Mouse (Mus musculus) v-Abl transformed pro-B cells (cell line): Measurements from ENCODE around the gene Ncf2.

Experiments used
- in situ Hi-C, 2 experiments: fragments of 400-800 bp; cut with MboI; formaldehyde crosslinking; loops; one replicate each; pipeline ENCODE4 v1.15.1; 2025; ENCODE audit not compliant: unreplicated experiment in 2 of 2

Ncf2 gene

GRCm38 (mm10) chr1:152828168-152828567 lies 28.2 kb downstream of the Ncf2 start:
- in situ Hi-C loops, result no loop called here

GRCm38 (mm10) chr1:152828637-152829355 lies 28.8 kb downstream of the Ncf2 start:
- in situ Hi-C loops, result no loop called here

- in situ Hi-C loops, result loop anchor here in 1 of 2 experiments (5.0 kb wide), 1 partner anchor 38 kb away; no protein-coding TSS in a partner anchor
Observed at GRCm38 (mm10) chr1:152830054-152830453, 30.1 kb downstream of the Ncf2 start.

GRCm38 (mm10) chr1:152831003-152831402 lies 31.0 kb downstream of the Ncf2 start:
- in situ Hi-C loops, result loop anchor here in 1 of 2 experiments (5.0 kb wide), 1 partner anchor 39 kb away; no protein-coding TSS in a partner anchor

- in situ Hi-C loops, result loop anchor here in 1 of 2 experiments (5.0 kb wide), 1 partner anchor 39 kb away; no protein-coding TSS in a partner anchor
Observed at GRCm38 (mm10) chr1:152831619-152832018, 31.6 kb downstream of the Ncf2 start.

GRCm38 (mm10) chr1:152832316-152832715 lies 32.3 kb downstream of the Ncf2 start:
- in situ Hi-C loops, result loop anchor here in 1 of 2 experiments (5.0 kb wide), 1 partner anchor 40 kb away; no protein-coding TSS in a partner anchor

GRCm38 (mm10) chr1:152835061-152835460 lies 35.1 kb downstream of the Ncf2 start:
- in situ Hi-C loops, result no loop called here

- in situ Hi-C loops, result no loop called here
Observed at GRCm38 (mm10) chr1:152838026-152838702, 38.2 kb downstream of the Ncf2 start.

GRCm38 (mm10) chr1:152838841-152839240 lies 38.8 kb downstream of the Ncf2 start:
- in situ Hi-C loops, result no loop called here

- in situ Hi-C loops, result no loop called here
Observed at GRCm38 (mm10) chr1:152840343-152840742, 40.3 kb downstream of the Ncf2 start.

- in situ Hi-C loops, result no loop called here
Observed at GRCm38 (mm10) chr1:152841057-152841456, 41.1 kb downstream of the Ncf2 start.

GRCm38 (mm10) chr1:152844634-152845033 lies 44.6 kb downstream of the Ncf2 start:
- in situ Hi-C loops, result no loop called here

- in situ Hi-C loops, result no loop called here
Observed at GRCm38 (mm10) chr1:152845211-152845730, 45.3 kb downstream of the Ncf2 start.

GRCm38 (mm10) chr1:152846856-152847255 lies 46.9 kb downstream of the Ncf2 start:
- in situ Hi-C loops, result no loop called here

- in situ Hi-C loops, result loop anchor here in 1 of 2 experiments (25.0 kb wide), 2 partner anchors 1083 to 1433 kb away; partner anchors contain the start of genes Swt1 and Trmt1l
Observed at GRCm38 (mm10) chr1:152869901-152870300, 69.9 kb downstream of the Ncf2 start.

GRCm38 (mm10) chr1:152871031-152871430 lies 71.0 kb downstream of the Ncf2 start:
- in situ Hi-C loops, result loop anchor here in 1 of 2 experiments (25.0 kb wide), 2 partner anchors 1084 to 1434 kb away; partner anchors contain the start of genes Swt1 and Trmt1l
